Mouse (Mus musculus): ENCODE data around the gene Nipsnap2.
"Not testable (repeated sequence)": the region's sequence is repeated elsewhere in the genome, so short reads cannot be mapped to it uniquely, and the experiment has no call there.

Gene Nipsnap2

DNA sequence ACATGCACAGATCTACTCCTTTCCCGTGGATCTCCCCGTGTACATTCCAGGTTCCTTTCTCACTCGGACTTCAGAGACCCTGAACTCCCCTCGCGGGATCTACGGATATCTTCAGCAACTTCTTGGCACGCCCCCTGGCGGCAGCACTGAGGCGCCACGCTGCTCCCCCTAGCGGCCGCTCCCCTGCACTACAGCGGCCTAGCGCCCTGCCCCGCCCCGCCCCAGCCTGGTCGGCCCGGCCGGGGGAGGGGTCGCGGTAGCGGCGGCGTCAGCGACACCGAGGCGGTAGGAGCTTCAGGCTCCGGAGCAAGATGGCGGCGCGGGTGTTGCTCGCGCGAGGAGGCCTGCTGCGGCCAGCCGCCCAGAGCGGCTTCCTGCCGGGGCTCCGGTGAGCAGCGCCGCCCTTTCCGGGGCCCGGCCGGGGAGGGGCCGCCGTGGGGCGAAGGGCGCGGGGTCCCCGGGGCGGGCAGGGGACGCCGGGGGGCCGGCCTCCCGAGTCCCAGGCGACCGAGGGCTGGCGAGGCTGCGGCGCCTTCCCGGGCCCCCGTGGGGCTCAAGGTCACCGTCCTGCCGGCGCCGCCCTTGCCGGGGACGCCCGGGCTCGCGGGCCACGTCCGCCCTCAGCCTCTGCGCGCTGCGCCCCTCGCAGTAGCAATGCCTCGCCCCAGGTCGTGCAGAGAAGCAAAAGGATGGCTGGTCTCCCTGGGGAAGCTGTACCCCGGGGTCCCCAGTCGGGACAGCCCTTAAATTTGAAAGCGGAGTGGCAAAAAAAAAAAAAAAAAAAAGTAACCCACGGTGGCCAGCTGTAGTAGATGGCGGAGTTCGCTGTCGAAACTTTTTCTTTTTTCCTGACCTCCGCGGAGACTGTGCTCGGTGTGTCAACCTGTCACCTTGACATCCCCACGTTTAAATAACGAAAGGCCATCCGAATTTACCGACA is at the start of gene Nipsnap2:
Gene Nipsnap2 (plus strand): TSS at position 230 of the 940 bp plus-strand sequence.
- peak; percentile 89 for DNase-seq

DNA sequence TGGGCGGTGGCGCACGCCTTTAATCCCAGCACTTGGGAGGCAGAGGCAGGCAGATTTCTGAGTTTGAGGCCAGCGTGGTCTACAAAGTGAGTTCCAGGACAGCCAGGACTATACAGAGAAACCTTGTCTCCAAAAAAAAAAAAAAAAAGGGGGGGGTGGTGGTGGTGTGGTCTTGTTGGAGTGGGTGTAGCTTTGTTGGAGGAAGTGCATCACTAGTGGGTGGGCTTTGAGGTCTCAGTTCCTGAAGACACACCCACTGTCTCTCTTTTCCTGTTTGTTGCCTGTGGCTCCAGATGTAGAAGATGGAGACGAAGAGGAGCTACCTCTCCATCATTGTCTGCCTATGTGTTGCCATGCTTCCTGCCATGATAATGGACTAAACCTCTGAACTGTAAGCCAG is 39.7 kb upstream of the Nipsnap2 start:
- DNase-seq = not testable (repeated sequence)

DNA sequence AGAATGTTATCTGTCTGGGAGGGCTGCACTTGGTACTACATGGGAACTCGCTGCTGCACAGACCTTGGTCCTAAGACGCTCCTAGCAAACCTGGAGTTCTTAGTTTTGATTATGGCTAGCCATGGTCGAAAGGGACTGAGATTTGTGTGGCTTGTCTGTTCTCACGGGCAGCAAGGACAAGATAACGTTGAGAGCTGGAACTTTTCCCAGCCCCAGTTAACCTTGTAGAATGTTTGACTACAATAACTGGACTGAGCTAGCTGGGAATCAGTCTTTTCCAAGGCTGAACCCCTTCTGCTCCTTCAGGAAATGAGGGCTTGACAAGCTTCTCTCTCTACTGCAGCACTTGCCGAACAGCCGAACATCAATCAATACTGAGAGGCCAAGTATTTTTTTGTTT is 37.2 kb upstream of the Nipsnap2 start:
- DNase-seq = no peak

DNA sequence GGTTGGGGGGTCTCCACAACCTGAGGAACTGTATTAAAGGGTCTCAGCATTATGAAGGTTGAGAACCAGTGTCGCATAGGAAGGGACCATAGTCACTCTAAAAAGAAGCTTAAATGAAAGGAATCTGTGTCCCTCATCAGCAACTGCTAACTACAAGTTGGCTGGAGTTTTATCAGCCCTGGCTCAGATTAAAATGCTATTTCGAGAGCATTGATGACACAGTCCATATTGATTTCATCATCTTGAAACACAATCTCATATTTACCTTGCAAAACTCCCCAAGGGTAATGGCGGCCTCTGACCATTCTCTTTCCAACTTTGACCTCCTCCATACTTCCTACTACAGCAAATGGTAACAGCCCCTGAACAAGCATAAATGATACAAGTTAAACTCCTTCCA is 34.3 kb upstream of the Nipsnap2 start:
- no peak for DNase-seq

DNA sequence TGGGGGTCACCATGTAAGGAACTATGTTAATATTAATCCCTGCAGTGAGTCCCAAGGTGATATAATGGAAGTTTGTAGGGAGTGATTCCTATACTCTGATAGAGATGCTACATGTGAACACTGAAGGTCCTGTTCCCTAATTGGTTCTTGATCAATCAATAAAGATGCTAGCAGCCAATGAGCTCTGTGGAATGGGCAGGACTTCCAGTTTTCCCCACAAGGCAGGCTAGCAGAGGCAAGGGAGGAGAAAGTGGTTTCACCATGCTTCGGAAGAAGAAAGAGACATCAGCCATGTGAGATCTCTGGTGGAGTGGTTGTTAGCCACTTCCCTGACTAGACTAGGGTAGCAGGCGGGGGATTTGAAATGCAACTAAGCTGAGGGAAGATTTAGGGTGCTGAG is 24.4 kb upstream of the Nipsnap2 start:
- DNase-seq = no peak

DNA sequence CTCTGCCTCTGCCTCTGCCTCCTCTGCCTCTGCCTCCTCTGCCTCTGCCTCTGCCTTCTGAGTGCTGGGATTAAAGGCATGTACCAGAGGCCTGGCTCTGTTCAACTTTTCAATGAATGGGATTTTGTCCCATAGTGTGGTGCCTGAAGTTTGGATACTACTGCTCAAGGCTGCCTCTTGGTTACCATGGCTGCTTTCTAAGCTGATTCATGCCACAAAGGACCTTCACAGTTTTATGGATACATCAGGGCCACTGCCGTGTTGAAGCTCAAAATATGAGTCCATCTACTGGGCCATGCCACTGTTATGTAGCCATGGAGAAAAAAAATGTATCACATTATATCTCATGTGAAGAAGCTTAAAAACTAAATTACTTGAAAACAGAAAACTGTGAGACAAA is 23.2 kb upstream of the Nipsnap2 start:
- DNase-seq = no peak

DNA sequence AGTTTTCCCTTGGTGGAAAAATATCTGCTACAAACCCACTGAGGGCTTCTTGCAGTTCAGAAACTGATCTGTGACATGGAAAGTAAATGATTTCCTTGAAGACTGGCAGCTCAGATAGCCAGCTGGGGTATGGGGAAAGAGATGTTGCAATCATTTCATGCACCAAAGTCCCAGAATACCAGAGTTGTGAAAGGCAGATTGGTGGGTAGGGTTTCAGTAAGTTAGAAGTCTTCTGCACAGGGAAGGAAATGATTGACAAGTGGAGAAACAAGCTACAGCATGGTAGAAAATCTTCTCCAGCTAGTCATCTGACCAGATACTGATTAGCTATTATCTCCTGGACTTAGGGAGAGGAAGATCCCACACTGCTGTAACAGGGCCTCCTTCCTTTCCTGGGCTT is 21.5 kb upstream of the Nipsnap2 start:
- DNase-seq = no peak

DNA sequence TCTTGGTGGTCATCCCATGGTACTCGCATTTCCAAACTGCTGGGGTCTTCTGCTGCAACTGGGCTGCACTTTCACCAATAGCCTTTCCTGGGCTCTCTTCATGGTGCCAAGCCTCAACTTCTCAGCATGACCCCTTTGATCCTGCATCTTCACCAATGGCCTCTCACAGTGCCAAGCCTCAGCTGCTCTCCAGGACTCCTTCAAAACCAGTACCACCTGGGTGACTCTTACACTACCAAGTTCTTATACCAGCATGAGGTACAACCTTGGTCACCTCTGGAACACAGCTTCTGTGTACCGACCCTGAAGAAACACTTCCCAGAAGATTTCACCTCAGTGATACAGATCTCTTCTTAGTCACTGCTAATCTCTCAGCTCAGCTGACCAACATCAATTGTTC is 16.5 kb upstream of the Nipsnap2 start, which contains the start of gene Sept14:
Gene Sept14 (minus strand): TSS at position 101 of the 400 bp plus-strand sequence.
- DNase-seq = no peak

DNA sequence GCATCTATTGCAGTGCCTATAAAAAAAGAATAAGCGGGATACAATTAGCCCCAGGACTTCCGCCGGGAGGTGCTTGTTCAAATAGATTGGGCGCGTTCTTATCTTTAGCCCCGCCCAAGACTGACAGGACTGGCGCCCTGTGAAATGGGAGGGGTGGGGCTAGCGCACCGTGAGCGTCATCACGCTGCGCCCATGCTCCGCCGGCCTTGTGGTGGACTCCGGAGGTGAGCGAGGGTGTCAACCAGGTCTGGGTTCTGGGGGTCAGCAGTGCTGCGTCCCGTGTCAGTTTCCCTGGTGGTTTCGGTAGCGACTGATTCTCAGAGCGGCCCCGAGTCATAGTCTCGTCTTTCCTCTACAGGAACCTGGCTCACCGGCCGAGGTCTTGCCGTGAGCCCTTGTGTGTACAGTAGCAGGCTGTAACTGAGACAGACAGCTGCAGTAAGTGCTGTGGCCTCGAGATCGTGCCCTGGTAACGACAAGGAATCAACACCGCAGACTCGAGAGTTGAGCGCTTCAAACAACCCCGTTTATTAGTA is 9.5 kb upstream of the Nipsnap2 start, which contains the start of gene Mrps17:
Gene Mrps17 (plus strand): TSS at position 172 of the 536 bp plus-strand sequence.
- DNase-seq = peak; percentile 93

DNA sequence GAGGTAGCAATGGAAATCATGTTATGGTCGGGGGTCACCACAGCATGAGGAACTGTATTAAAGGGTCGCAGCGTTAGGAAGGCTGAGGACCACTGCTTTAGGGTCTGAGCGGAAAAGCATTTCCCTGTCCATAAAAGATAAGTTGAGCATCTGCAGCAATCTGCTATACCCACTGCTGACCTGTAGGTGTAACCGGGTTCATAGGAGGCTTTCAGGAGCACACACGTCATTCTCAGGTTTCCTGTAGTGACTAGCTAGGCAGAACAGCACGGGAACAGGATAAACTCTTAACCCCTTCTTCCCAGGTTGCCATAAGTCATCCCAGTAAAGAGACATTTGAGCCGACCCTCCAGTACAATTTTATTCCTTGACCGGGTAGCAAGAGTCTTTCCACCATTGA is 7.8 kb upstream of the Nipsnap2 start:
- no peak for DNase-seq

DNA sequence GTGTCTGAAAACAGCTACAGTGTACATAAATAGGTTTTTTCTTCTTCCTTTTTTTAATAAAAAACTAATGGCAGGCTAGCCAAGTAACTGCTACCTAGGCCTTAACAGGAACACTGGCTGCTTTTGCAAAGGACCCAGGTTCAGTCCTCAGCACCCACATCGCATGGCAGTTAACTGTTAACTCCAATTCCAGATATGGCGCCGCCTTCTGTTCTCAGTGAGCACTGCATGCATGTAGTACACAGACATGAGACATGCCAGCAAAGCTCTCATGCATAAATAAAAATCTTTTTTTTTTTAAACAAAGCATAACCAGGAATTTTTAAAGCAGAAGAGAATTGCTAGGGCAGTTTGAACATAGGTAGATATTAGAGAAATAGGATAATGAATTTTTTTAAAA is 4.7 kb upstream of the Nipsnap2 start:
- DNase-seq = no peak

DNA sequence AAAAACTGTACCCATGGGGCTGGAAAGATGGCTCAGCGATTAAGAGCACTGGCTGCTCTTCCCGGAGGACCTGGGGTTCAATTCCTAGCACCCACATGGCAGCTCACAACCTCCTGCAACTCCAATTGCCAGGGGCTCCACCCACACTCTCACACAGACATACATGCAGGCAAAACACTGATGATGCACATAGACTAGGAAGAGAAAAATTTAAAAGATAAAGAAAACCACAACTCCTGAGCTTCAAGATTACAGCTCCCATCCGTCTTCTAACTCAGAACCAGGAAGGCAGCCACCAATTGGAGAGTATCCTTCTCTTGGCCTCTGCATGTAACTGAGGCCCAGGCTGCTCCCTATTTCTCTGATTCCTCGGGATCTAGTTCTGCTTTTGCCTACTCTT is 595 bp upstream of the Nipsnap2 start:
- DNase-seq = no peak

DNA sequence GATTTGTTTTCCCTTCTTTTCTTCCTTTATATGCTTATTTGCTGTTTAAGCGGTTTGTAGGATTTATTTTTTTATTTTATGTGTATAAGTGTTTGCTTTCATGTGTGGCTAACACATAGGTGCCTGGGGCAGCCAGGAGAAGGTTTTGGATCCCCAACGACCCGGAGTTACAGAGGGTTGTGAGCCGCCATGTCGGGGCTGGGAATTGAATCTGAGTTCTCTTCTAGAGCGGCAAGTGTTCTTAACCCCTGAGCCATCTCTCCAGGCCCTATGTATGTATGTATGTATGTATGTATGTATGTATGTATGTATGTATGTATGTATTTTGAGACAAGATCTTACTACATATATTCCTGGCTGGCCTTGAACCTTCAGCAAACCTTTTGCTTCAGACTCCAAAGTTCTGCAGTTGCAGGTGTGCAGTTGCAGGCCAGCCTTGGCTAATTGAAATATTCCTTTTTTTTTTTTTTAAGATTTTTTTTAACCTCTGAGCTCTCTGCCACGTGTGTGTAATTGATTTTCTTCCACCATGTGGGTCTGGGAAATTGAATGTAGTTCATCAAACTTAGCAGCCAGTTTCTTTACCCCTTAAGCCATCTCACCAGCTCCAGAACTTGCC is 1.0 kb downstream of the Nipsnap2 start:
- DNase-seq = peak; percentile 7

DNA sequence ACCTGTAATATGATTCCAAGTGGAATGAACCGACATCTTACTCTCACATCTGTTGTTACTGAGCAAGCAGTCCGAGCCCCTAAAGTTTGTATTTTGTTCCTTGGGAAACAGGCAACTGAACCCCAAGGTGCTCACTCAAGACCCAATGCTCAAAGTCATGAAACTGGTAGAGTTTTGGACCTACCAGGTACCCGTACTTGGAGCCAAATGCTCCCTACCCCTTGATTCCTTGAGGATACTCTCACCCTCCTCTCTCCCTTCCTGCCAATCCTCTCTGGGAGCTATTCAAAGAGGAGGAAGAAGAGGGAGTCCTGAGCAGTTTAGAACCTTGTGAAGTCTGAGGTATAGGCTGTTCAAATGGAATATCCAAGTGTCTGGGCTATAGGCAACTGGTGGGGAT is 1.9 kb downstream of the Nipsnap2 start:
- DNase-seq = no peak

DNA sequence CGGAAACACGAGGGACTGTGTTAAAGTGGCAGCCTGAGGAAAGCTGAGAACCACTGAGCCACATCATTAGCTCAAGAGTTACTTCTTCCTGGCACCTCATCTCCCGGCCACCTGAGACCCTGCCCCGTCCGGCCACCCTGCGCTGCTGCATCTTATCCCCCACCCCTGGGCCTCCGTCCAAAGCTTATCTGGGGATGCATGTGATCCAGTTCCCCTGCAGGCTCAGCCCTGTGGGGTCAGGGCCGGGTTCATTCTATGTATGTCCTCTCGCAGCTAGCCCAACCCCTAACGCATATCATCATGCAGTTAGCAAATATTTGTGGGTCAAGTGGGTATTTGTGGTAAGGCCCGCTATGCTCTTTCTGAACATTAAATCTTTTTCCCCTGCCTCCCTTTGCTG is 4.4 kb downstream of the Nipsnap2 start:
- no peak for DNase-seq

DNA sequence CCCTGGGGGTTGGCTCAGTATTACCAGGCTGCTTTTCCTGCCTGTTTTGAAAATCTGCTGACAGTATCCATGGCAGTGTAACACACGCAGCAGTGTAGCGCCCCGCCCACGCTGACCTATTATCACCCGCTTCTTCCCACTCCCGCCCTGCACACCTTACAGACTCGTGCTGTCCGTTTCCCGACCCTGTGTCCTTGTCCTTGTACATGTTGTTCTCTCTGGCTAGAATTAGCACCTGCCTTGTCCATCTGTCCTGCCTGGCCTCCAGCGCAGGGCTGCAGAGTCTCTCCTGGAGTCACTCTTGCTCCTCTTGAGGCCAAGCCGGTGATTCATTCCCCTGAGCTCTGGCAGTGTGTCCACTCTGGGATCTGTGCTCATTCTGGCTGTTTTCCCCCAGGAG is 5.5 kb downstream of the Nipsnap2 start:
- DNase-seq = no peak

DNA sequence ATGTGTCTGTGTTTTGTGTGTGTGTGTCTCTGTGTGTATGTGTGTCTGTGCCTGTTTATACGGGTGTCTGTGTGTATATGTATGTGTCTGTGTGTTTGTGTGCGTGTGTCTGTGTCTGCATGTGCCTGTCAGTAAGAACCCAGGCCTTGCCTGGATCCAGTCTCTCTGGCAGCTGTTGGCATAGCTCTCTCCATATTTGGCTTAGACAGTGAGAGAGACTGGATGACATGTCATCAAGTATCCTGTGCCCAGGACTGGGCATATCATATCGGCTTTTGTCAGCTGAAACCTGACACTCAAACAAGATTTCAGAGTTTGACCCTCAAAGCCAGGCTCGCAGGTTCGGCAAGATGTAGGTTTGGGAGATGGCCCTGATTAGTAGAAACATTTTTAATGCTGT is 6.2 kb downstream of the Nipsnap2 start:
- DNase-seq = no peak

DNA sequence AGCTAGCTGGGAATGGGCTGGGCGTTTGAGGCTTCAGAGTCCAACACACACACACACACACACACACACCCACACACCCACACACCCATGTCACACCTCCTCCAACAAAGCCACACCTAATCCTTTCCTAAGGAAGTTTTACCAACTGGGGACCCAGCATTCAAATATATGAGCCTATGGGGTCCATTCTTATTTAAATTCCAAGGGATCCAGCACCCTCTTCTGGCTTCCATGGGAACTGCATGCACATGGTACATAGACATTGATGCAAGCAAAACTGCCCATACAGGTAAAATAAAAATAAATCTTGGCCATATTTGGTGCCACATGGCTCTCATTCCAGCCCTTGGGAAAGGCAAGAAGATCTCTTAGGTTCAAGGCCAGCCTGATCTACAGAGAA is 16.1 kb downstream of the Nipsnap2 start:
- peak; percentile 46 for DNase-seq

DNA sequence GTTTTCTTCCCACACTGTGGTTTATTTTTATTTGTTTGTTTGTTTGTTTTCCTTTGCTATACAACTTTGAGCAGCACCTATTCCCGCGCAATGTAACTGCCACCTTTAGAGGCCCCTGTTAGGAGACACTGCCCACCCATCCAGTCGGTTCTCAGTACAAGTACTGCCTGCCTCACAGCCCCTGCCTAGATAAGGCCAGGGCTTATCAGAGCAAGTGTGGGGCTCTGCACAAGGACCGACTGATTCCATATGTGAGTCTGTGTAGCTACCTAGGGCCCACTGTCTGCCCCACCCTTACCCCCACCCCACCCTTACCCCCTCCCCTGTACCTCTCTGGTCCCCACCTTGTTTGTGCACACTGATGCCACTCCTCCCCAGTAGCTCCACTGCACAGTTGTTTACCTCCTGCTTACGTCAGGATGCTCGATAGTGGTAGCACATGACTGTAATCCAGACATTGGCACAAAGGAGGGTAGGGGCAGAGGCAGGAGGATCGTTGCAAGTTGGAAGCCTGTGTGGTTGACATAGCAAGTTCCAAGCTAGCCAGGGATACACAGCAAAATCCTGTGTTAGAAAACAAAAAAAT is 18.1 kb downstream of the Nipsnap2 start:
- no peak for DNase-seq

DNA sequence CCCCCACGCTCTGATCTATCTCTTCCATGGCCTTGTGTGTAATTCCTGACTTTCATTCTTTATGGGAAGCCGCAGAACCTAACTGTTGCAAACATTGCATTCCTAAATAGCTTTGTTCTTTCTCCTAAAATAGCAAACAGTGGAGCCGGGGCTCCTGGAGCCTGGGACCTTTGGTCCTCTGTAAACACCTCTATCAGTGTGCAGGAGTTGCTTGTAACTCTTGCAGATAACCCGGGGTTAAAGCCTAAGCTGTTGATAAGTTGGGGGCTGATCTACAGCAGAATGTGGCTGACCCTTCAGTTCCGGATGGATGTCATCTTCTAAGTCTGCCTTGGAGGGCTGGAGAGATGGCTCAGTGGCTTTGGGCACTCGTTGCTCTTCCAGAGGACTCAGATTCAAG is 19.2 kb downstream of the Nipsnap2 start:
- no peak for DNase-seq

DNA sequence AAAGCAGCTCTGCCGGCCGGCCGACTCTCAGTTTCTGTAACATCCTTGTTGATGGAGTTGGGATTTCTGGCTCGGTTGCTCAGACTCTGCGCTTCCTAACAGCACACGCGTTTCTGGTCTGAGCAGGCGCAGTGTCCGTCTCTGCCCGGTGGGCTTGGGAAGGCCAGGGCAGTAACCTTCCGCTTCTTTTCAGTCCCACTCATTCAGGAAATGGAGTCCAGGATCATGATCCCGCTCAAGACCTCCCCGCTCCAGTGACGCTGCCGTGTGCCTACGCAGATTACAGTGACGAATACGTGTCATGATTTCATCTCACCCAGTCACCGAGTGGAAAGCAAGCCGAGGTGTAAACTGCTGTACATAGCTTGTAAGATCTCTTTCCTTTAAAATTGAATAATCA is 32.0 kb downstream of the Nipsnap2 start:
- DNase-seq = no peak

DNA sequence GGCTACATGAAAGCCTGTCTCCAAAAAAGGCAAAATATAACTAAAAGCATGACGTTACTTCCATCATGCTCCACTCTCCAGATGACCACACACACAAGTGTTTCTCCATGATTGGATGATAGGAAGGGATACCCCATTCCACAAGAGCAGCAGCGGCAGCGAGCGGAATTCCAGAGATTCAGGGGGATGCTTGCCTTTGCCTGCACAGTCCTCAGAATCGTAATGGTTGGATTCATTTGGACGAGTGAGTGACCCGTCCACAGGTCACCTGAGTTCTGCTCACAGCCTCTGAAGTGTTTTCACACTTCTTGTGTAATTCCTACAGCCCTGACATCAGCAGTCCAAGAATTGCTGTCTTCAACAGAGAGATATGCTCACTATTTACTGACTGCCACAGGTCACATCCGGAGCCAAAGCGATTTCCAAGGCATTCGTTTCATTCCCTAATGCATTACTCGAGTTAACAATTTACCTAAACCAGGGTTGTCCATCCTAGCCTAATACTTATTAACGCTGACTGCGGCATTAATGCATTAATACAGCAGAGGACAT is 35.1 kb downstream of the Nipsnap2 start:
- no peak for DNase-seq

DNA sequence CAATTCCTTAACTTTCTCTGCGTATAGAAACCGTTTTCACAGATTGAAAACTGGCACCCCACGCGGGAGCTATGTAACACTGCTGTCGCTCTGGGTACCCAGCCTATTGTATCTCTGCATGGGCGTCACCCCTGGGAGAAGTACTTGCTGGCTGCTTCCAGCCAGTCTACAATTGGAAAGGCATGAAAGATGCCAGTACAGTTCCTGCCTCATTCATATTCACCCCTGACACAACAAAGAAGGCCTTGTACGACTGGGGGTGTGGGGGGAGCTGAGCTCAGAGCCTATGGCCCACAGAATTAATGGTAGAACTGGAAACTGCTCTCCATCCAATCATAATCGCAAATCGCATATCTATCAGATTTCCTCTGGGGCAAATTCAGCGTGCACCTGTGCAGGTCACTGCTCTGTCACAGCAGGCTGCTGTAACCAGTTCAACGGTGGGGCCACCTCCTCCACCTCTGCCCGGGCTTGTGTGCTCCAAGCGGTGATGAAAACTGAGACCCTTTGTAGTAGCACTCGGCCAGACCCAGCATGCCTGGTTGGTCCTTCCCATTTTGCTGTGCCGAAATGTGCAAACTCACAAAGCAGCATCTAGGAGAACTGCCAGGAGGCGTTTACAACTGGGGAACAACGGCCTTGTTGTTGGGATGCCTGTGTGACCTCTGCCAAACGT is 37.1 kb downstream of the Nipsnap2 start:
- no peak for DNase-seq
